20 mouse cellular contexts compared by ENCODE assay signal in the genomic region with DNA sequence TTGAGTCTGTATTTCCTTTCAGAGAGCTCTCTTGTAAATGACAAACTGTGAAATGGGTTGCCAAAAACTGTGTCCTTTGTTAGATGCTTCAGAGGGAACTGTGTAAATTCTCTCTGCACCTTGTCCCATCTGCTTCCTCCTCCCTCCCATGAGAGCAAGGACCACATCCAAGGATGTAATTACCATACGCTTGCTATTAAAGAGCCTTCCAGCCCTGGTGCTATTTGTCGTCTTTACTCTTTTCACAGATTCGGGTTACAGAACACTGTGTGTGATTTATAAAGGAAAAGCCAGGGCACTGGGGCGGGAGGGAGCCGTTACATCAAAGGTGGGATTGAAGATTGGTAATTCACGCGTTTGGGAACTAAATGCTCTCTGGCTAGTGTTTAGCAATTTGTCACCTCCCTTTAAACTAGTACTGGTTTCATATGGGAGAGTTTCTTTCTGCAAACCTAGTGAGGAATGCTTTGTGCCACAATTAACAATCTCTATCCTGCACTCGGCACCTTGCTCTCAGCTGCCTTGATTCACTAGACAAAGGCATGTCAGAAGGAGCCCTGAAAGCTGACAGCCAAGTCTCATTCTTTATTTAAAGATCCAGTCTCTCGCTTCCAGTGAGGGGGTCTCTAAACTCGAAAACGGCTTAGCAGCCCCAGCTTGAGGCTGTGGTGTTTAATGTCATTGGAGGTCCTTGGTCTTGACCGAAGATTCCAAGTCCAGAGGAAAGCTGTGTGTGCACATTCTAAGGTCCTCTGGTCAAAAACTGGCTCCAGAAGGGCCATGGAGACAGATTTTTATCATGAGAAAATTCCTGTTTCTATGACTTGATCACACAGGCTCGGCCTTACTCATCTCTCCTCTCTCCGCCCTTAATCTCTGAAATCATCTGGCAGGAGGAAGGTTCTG. TPM values are rescaled to one million over a fixed set of nuclear protein-coding genes. Genes with fewer than 3 reads are reported as not detected.
DNase-seq lines count a peak whose midpoint lies in the region; ATAC-seq and TF ChIP-seq lines count a peak whose summit lies in the region.
"Had no signal": no experiment of that assay in that cellular context is flagged by ENCODE, and none has a peak within 500 bp of the region (broad histone marks: within the 10 kb centered on the region; RNA-seq: fewer than 3 reads in every experiment).

No protein-coding gene starts in this region.

- no peaks in the 10 kb centered on the region for H3K9me3 ChIP-seq in hindbrain, embryonic 10.5 days
- H3K9me3 ChIP-seq in hindbrain, postnatal 0 days (ENCODE audit: low read length), result no peaks in the 10 kb centered on the region
- no peaks in the 10 kb centered on the region for H3K9me3 ChIP-seq in forebrain, embryonic 11.5 days (ENCODE audit: control insufficient read depth, low read length)
- no peaks in the 10 kb centered on the region for H3K9me3 ChIP-seq in hindbrain, embryonic 12.5 days (replicated peaks)
- H3K9me3 ChIP-seq in midbrain, embryonic 14.5 days (ENCODE audit: control insufficient read depth, low read length), result no peaks in the 10 kb centered on the region
- H3K9me3 ChIP-seq in stomach, postnatal 0 days (ENCODE audit: control insufficient read depth, low read length), result no peaks in the 10 kb centered on the region
- H3K9me3 ChIP-seq: heart, embryonic 13.5 days; limb, embryonic 13.5 days; liver, embryonic 15.5 days had no signal

- no peak overlapping the region for H3K9ac ChIP-seq in hindbrain, postnatal 0 days (replicated peaks; ENCODE audit: low read length)
- 0 out of 2 replicates have a peak overlapping the region, but pooled peaks have one; percentile 20 for H3K9ac ChIP-seq in forebrain, embryonic 11.5 days (ENCODE audit: low read length)
- 0 out of 2 replicates have a peak overlapping the region, but pooled peaks have one; percentile 11 for H3K9ac ChIP-seq in hindbrain, embryonic 12.5 days
- peak overlapping the region; percentile 26; the same call in 1 of the 2 replicates for H3K9ac ChIP-seq in midbrain, embryonic 14.5 days (replicated peaks; ENCODE audit: low read length)
- no peak overlapping the region for H3K9ac ChIP-seq in stomach, postnatal 0 days (ENCODE audit: low read length)
- H3K9ac ChIP-seq: heart, embryonic 13.5 days; limb, embryonic 13.5 days; liver, embryonic 15.5 days had no signal

- H3K4me1 ChIP-seq in hindbrain, embryonic 10.5 days (replicated peaks), result peaks cover 33% of the 10 kb centered on the region
- H3K4me1 ChIP-seq in hindbrain, postnatal 0 days (ENCODE audit: insufficient read depth, low read length), result peaks cover 14% of the 10 kb centered on the region
- peaks cover 10% of the 10 kb centered on the region; the same call in 1 of the 2 replicates for H3K4me1 ChIP-seq in forebrain, embryonic 11.5 days (replicated peaks; ENCODE audit: control insufficient read depth, insufficient read depth, low read length)
- H3K4me1 ChIP-seq in hindbrain, embryonic 12.5 days, result peaks cover 30% of the 10 kb centered on the region
- H3K4me1 ChIP-seq in midbrain, embryonic 14.5 days (ENCODE audit: control insufficient read depth, insufficient read depth, low read length), result peaks cover 32% of the 10 kb centered on the region
- 0 out of 2 replicates have a peak, but pooled peaks cover 1% of the 10 kb centered on the region for H3K4me1 ChIP-seq in stomach, postnatal 0 days (replicated peaks; ENCODE audit: control insufficient read depth, insufficient read depth)

- ATAC-seq in hindbrain, postnatal 0 days, result no peak
- no peak for ATAC-seq in forebrain, embryonic 11.5 days (replicated peaks; ENCODE audit: low FRiP score)
- ATAC-seq in hindbrain, embryonic 12.5 days (ENCODE audit: low FRiP score), result no peak
- no peak for ATAC-seq in midbrain, embryonic 14.5 days (ENCODE audit: low FRiP score, low TSS enrichment)
- ATAC-seq in erythroid progenitor cell, adult 5-6 weeks (replicated peaks; ENCODE audit: low FRiP score, poor library complexity, severe bottlenecking), result no peak
- ATAC-seq in stomach, postnatal 0 days (ENCODE audit: low FRiP score, low TSS enrichment), result no peak
- ATAC-seq: Patski had no signal

- 31% methylated on average over 14 of the region's 14 CpGs for WGBS in hindbrain, embryonic 10.5 days
- WGBS in hindbrain, postnatal 0 days, result 30% methylated on average over 14 of the region's 14 CpGs
- WGBS in forebrain, embryonic 11.5 days, result 17% methylated on average over 14 of the region's 14 CpGs
- 24% methylated on average over 14 of the region's 14 CpGs for WGBS in hindbrain, embryonic 12.5 days
- WGBS in midbrain, embryonic 14.5 days, result 12% methylated on average over 14 of the region's 14 CpGs
- 35% methylated on average over 14 of the region's 14 CpGs for WGBS in stomach, postnatal 0 days

- TF ChIP-seq CTCF in hindbrain, postnatal 0 days (IDR thresholded peaks at IDR 0.05; ENCODE audit: low read depth), result no peak
- no peak for TF ChIP-seq CTCF in stomach, postnatal 0 days (IDR thresholded peaks at IDR 0.05; ENCODE audit: low read depth)

- no peak overlapping the region for H3K4me3 ChIP-seq in hindbrain, embryonic 10.5 days
- H3K4me3 ChIP-seq in hindbrain, postnatal 0 days (ENCODE audit: low read length), result no peak overlapping the region
- H3K4me3 ChIP-seq in forebrain, embryonic 11.5 days (ENCODE audit: low read depth, low read length), result no peak overlapping the region
- no peak overlapping the region for H3K4me3 ChIP-seq in hindbrain, embryonic 12.5 days
- no peak overlapping the region for H3K4me3 ChIP-seq in midbrain, embryonic 14.5 days (replicated peaks; ENCODE audit: low read depth, low read length)
- no peak overlapping the region for H3K4me3 ChIP-seq in stomach, postnatal 0 days (ENCODE audit: low read depth, low read length)
- H3K4me3 ChIP-seq: heart, embryonic 13.5 days; limb, embryonic 13.5 days; liver, embryonic 15.5 days had no signal

- no peak overlapping the region for H3K4me2 ChIP-seq in hindbrain, postnatal 0 days (ENCODE audit: low read depth, low read length)
- peak overlapping the region; percentile 29 for H3K4me2 ChIP-seq in forebrain, embryonic 11.5 days (ENCODE audit: low read depth, low read length, severe bottlenecking)
- no peak overlapping the region for H3K4me2 ChIP-seq in hindbrain, embryonic 12.5 days (replicated peaks)
- 0 out of 2 replicates have a peak overlapping the region, but pooled peaks have one; percentile 17 for H3K4me2 ChIP-seq in midbrain, embryonic 14.5 days (ENCODE audit: low read length)
- no peak overlapping the region for H3K4me2 ChIP-seq in stomach, postnatal 0 days (replicated peaks; ENCODE audit: low read depth)
- H3K4me2 ChIP-seq: heart, embryonic 13.5 days; limb, embryonic 13.5 days; liver, embryonic 15.5 days had no signal

- peak overlapping the region; percentile 26 for H3K27ac ChIP-seq in hindbrain, embryonic 10.5 days
- no peak overlapping the region for H3K27ac ChIP-seq in hindbrain, postnatal 0 days
- peak overlapping the region; percentile 68; the same call in 1 of the 2 replicates for H3K27ac ChIP-seq in forebrain, embryonic 11.5 days (ENCODE audit: low read depth, low read length)
- H3K27ac ChIP-seq in hindbrain, embryonic 12.5 days, result peak overlapping the region; percentile 69
- H3K27ac ChIP-seq in midbrain, embryonic 14.5 days (replicated peaks; ENCODE audit: low read depth, low read length), result peak overlapping the region; percentile 78
- no peak overlapping the region for H3K27ac ChIP-seq in stomach, postnatal 0 days (replicated peaks)
- H3K27ac ChIP-seq: heart, embryonic 13.5 days; limb, embryonic 13.5 days; liver, embryonic 15.5 days had no signal

- no peaks in the 10 kb centered on the region for H3K36me3 ChIP-seq in hindbrain, embryonic 10.5 days
- no peaks in the 10 kb centered on the region for H3K36me3 ChIP-seq in hindbrain, postnatal 0 days (ENCODE audit: insufficient read depth, low read length)
- H3K36me3 ChIP-seq in forebrain, embryonic 11.5 days (ENCODE audit: control insufficient read depth, insufficient read depth, low read length), result no peaks in the 10 kb centered on the region
- no peaks in the 10 kb centered on the region for H3K36me3 ChIP-seq in hindbrain, embryonic 12.5 days
- H3K36me3 ChIP-seq in midbrain, embryonic 14.5 days (ENCODE audit: control insufficient read depth, insufficient read depth, low read length), result no peaks in the 10 kb centered on the region
- no peaks in the 10 kb centered on the region for H3K36me3 ChIP-seq in stomach, postnatal 0 days (ENCODE audit: control insufficient read depth, insufficient read depth, low read length)
- H3K36me3 ChIP-seq: heart, embryonic 13.5 days; limb, embryonic 13.5 days; liver, embryonic 15.5 days had no signal

- TF ChIP-seq EP300 in stomach, postnatal 0 days (optimal IDR thresholded peaks at IDR 0.05), result no peak

- no peak for DNase-seq in hindbrain, embryonic 10.5 days (ENCODE audit: low spot score)
- no peak for DNase-seq in hindbrain, postnatal 0 days (ENCODE audit: low spot score)
- peak; percentile 47 for DNase-seq in forebrain, embryonic 11.5 days (ENCODE audit: low spot score)
- DNase-seq in midbrain, embryonic 14.5 days, result peak; percentile 55
- no peak for DNase-seq in cerebellum, adult 11 months
- no peak for DNase-seq in stomach, postnatal 0 days (ENCODE audit: low spot score)
- DNase-seq: adrenal gland, postnatal 36 days; B cell, adult 2 months; gastrocnemius, postnatal 25 days; heart, postnatal 4 days; kidney, adult 2 months; lung, postnatal 14 days; right cerebral cortex, postnatal 4 days; thymus, adult 18-20 months had no signal

- peaks cover 40% of the 10 kb centered on the region for H3K27me3 ChIP-seq in hindbrain, embryonic 10.5 days (ENCODE audit: insufficient read depth, poor library complexity, severe bottlenecking)
- no peaks in the 10 kb centered on the region for H3K27me3 ChIP-seq in hindbrain, postnatal 0 days (ENCODE audit: insufficient read depth, low read length)
- H3K27me3 ChIP-seq in forebrain, embryonic 11.5 days (ENCODE audit: control insufficient read depth, insufficient read depth, low read length), result no peaks in the 10 kb centered on the region
- peaks cover 6% of the 10 kb centered on the region for H3K27me3 ChIP-seq in hindbrain, embryonic 12.5 days
- no peaks in the 10 kb centered on the region for H3K27me3 ChIP-seq in midbrain, embryonic 14.5 days (ENCODE audit: control insufficient read depth, insufficient read depth, low read length)
- no peaks in the 10 kb centered on the region for H3K27me3 ChIP-seq in stomach, postnatal 0 days (ENCODE audit: control insufficient read depth, insufficient read depth, low read length)
- H3K27me3 ChIP-seq: Patski had no signal

RNA-seq across cellular contexts. Expression of gene Mturn, which starts 22.5 kb away (rescaled TPM):
- polyA plus RNA-seq in hindbrain, embryonic 10.5 days (2016; fragmentation: Nextera tagmentation; extraction: Ambion mirVana), result 16.6 and 26.4 TPM in 2 replicates
- total RNA-seq in hindbrain, postnatal 0 days (2014; rRNA removed), result 148 TPM in 2 replicates
- polyA plus RNA-seq in hindbrain, postnatal 0 days (2015; fragmentation: Nextera tagmentation; extraction: Ambion mirVana), result 67.9 and 72.5 TPM in 2 replicates
- polyA plus RNA-seq in forebrain, embryonic 11.5 days (2014; fragmentation: Nextera tagmentation; extraction: Ambion mirVana), result 18.5 and 20.0 TPM in 2 replicates
- polyA plus RNA-seq in hindbrain, embryonic 12.5 days (2016; fragmentation: Nextera tagmentation; extraction: Ambion mirVana), result 54.5 and 59.9 TPM in 2 replicates
- polyA plus RNA-seq in midbrain, embryonic 14.5 days (2014; fragmentation: Nextera tagmentation; extraction: Ambion mirVana), result 82.8 and 114 TPM in 2 replicates
- 13.7 and 23.1 TPM in 2 replicates for total RNA-seq in erythroid progenitor cell, adult 5-6 weeks (2015; ENCODE audit: low replicate concordance)
- total RNA-seq in erythroid progenitor cell, adult 5-6 weeks (2017; ENCODE audit: low replicate concordance), result 20.4 and 29.0 TPM in 2 replicates
- 3.3 and 4.0 TPM in 2 replicates for polyA plus RNA-seq in stomach, postnatal 0 days (2015; fragmentation: Nextera tagmentation; extraction: Ambion mirVana)

Comparison
In these comparisons a context has a peak if more than half of its experiments do, and no peak if none do; other contexts are left out.
1. H3K27ac ChIP-seq: peak in hindbrain, embryonic 10.5 days (single experiment), forebrain, embryonic 11.5 days (single experiment), hindbrain, embryonic 12.5 days (single experiment) and midbrain, embryonic 14.5 days (single experiment); none in hindbrain, postnatal 0 days (single experiment) and stomach, postnatal 0 days (single experiment).
2. H3K9ac ChIP-seq: peak in forebrain, embryonic 11.5 days (single experiment), hindbrain, embryonic 12.5 days (single experiment) and midbrain, embryonic 14.5 days (single experiment); none in hindbrain, postnatal 0 days (single experiment) and stomach, postnatal 0 days (single experiment).
3. DNase-seq: peak in forebrain, embryonic 11.5 days (single experiment) and midbrain, embryonic 14.5 days (single experiment); none in hindbrain, embryonic 10.5 days (single experiment), hindbrain, postnatal 0 days (single experiment), cerebellum, adult 11 months (single experiment) and stomach, postnatal 0 days (single experiment).
4. H3K4me2 ChIP-seq: peak in forebrain, embryonic 11.5 days (single experiment) and midbrain, embryonic 14.5 days (single experiment); none in hindbrain, postnatal 0 days (single experiment), hindbrain, embryonic 12.5 days (single experiment) and stomach, postnatal 0 days (single experiment).